Mouse (Mus musculus): ENCODE results near the gene Cfl2. TPM values are rescaled to one million over a fixed set of nuclear protein-coding genes. Genes with fewer than 3 reads are reported as not detected.

The Cfl2 gene
- total RNA-seq, 4 experiments from 2014 or later: 94.4 to 106 (median 99.6) TPM

GRCm38 (mm10) chr12:54830574-54830973 is 32.1 kb downstream of the Cfl2 start:
- peak; percentile 50 to 83 for DNase-seq (ENCODE audit: low spot score in 2 of 2)

GRCm38 (mm10) chr12:54829876-54830275 is 32.8 kb downstream of the Cfl2 start:
- no peak for DNase-seq (ENCODE audit: low spot score in 2 of 2)

GRCm38 (mm10) chr12:54828043-54828442 is 34.6 kb downstream of the Cfl2 start:
- DNase-seq (ENCODE audit: low spot score in 2 of 2): no peak

- DNase-seq (ENCODE audit: low spot score in 2 of 2): no peak
Measured at GRCm38 (mm10) chr12:54825202-54825601, 37.5 kb downstream of the Cfl2 start.

GRCm38 (mm10) chr12:54822836-54823426 is 39.7 kb downstream of the Cfl2 start:
- peak; percentile 57 to 76 for DNase-seq (ENCODE audit: low spot score in 2 of 2)

- no peak for DNase-seq (ENCODE audit: low spot score in 2 of 2)
Measured at GRCm38 (mm10) chr12:54820684-54821161, 42.0 kb downstream of the Cfl2 start.

GRCm38 (mm10) chr12:54819181-54819935 is 43.3 kb downstream of the Cfl2 start:
- DNase-seq (ENCODE audit: low spot score in 2 of 2): no peak

GRCm38 (mm10) chr12:54810142-54810541 is 52.5 kb downstream of the Cfl2 start:
- DNase-seq (ENCODE audit: low spot score in 2 of 2): no peak

Other genes with a start within 250 kb of the Cfl2 start
- 10 to 100 TPM; 26.2 to 28.0 (median 26.7) TPM for gene Sptssa, start 206.3 kb downstream of the Cfl2 start, total RNA-seq (2022)
- 10 to 100 TPM; 32.7 to 39.4 (median 36.6) TPM for gene Eapp, start 167.0 kb downstream of the Cfl2 start, total RNA-seq (2022)
- gene Snx6, start 67.2 kb downstream of the Cfl2 start, total RNA-seq (2022): 10 to 100 TPM; 41.7 to 53.5 (median 47.1) TPM
- gene Gm20403, start 123.7 kb upstream of the Cfl2 start, total RNA-seq (2022): not detected
- 1 to 10 TPM in 3 of 4 experiments, under 1 TPM in 1; 0.49 to 4.9 (median 2.1) TPM for gene Baz1a, start 151.5 kb upstream of the Cfl2 start, total RNA-seq (2022)
- 10 to 100 TPM; 10.2 to 12.7 (median 11.2) TPM for gene 2700097O09Rik, start 217.2 kb upstream of the Cfl2 start, total RNA-seq (2022)
- gene Srp54a, start 217.4 kb upstream of the Cfl2 start, total RNA-seq (2022): 10 to 100 TPM; 84.9 to 98.9 (median 94.6) TPM